Mouse (Mus musculus): ENCODE results near the gene Slc9a3r1. TPM values are rescaled to one million over a fixed set of nuclear protein-coding genes. Genes with fewer than 3 reads are reported as not detected.

Gene Slc9a3r1
- total RNA-seq, 2 experiments from 2014 or later, result 9.9 to 10.5 TPM

GRCm38 (mm10) chr11:115222077-115222476 is 58.9 kb downstream of the Slc9a3r1 start:
- no peak for DNase-seq
- intact Hi-C loops (cut with DNase I), result no loop called here

- DNase-seq, result no peak
- intact Hi-C loops (cut with DNase I), result no loop called here
These were observed 59.4 kb downstream of the Slc9a3r1 start for GRCm38 (mm10) chr11:115222570-115222969.

- DNase-seq, result no peak
- intact Hi-C loops (cut with DNase I), result no loop called here
These were observed 60.3 kb downstream of the Slc9a3r1 start for GRCm38 (mm10) chr11:115223451-115223850.

- DNase-seq, result no peak
- intact Hi-C loops (cut with DNase I), result no loop called here
These were observed 60.7 kb downstream of the Slc9a3r1 start for GRCm38 (mm10) chr11:115223877-115224276.

GRCm38 (mm10) chr11:115224889-115225288 is 61.7 kb downstream of the Slc9a3r1 start:
- intact Hi-C loops (cut with DNase I), result no loop called here
- DNase-seq, result peak in 1 of 2 experiments; percentile 58

GRCm38 (mm10) chr11:115225301-115225700 is 62.2 kb downstream of the Slc9a3r1 start:
- no peak for DNase-seq
- intact Hi-C loops (cut with DNase I), result no loop called here

- no peak for DNase-seq
- intact Hi-C loops (cut with DNase I), result no loop called here
These were observed 63.8 kb downstream of the Slc9a3r1 start for GRCm38 (mm10) chr11:115226811-115227491.

GRCm38 (mm10) chr11:115227640-115228039 is 64.5 kb downstream of the Slc9a3r1 start:
- intact Hi-C loops (cut with DNase I), result no loop called here
- DNase-seq, result no peak

- no peak for DNase-seq
- intact Hi-C loops (cut with DNase I), result no loop called here
These were observed 65.3 kb downstream of the Slc9a3r1 start for GRCm38 (mm10) chr11:115228430-115228829.

GRCm38 (mm10) chr11:115229021-115229930 is 66.1 kb downstream of the Slc9a3r1 start:
- peak in 1 of 2 experiments; percentile 31 for DNase-seq
- intact Hi-C loops (cut with DNase I), result no loop called here

Other genes with a start within 250 kb of the Slc9a3r1 start
- 1 to 10 TPM in 1 of 2 experiments, under 1 TPM in 1; 0.75 to 1.7 TPM for gene Cd300lb, start 229.0 kb upstream of the Slc9a3r1 start, total RNA-seq (2021)
- not detected for gene Cd300c, start 194.2 kb upstream of the Slc9a3r1 start, total RNA-seq (2021)
- gene Cd300ld, start 173.4 kb upstream of the Slc9a3r1 start, total RNA-seq (2021), result 1 to 10 TPM; 1.5 to 1.6 TPM
- 1 to 10 TPM; 2.4 to 3.4 TPM for gene Cd300c2, start 161.5 kb upstream of the Slc9a3r1 start, total RNA-seq (2021)
- not detected for gene Cd300ld2, start 147.1 kb upstream of the Slc9a3r1 start, total RNA-seq (2021)
- gene Cd300ld4, start 136.3 kb upstream of the Slc9a3r1 start, total RNA-seq (2021), result not detected
- gene Cd300ld5, start 125.6 kb upstream of the Slc9a3r1 start, total RNA-seq (2021), result 1 to 10 TPM; 5.5 to 7.7 TPM
- 10 to 100 TPM in 1 of 2 experiments, 1 to 10 TPM in 1; 8.3 to 10.1 TPM for gene Cd300ld3, start 114.9 kb upstream of the Slc9a3r1 start, total RNA-seq (2021)
- gene Cd300e, start 101.2 kb upstream of the Slc9a3r1 start, total RNA-seq (2021), result under 1 TPM; 0.22 to 0.49 TPM
- under 1 TPM; 0.54 to 0.72 TPM for gene Rab37, start 71.9 kb upstream of the Slc9a3r1 start, total RNA-seq (2021)
- gene Cd300lf, start 29.3 kb upstream of the Slc9a3r1 start, total RNA-seq (2021), result under 1 TPM; 0.08 to 0.33 TPM
- gene Tmem104, start 24.1 kb downstream of the Slc9a3r1 start, total RNA-seq (2021), result 10 to 100 TPM; 10.4 to 12.5 TPM
- 10 to 100 TPM; 19.8 to 28.0 TPM for gene Nat9, start 24.5 kb downstream of the Slc9a3r1 start, total RNA-seq (2021)
- gene Grin2c, start 103.9 kb downstream of the Slc9a3r1 start, total RNA-seq (2021), result under 1 TPM; 0.11 to 0.25 TPM
- gene Fdxr, start 113.7 kb downstream of the Slc9a3r1 start, total RNA-seq (2021), result 1 to 10 TPM; 9.5 to 9.7 TPM
- 1 to 10 TPM; 1.2 TPM for gene Fads6, start 134.3 kb downstream of the Slc9a3r1 start, total RNA-seq (2021)
- not detected for gene Otop2, start 143.8 kb downstream of the Slc9a3r1 start, total RNA-seq (2021)
- under 1 TPM in 1 of 2 experiments, not detected in 1; 0.14 TPM for gene Ush1g, start 158.7 kb downstream of the Slc9a3r1 start, total RNA-seq (2021)
- gene Otop3, start 171.4 kb downstream of the Slc9a3r1 start, total RNA-seq (2021), result not detected
- 1 to 10 TPM; 4.2 to 4.8 TPM for gene Hid1, start 204.4 kb downstream of the Slc9a3r1 start, total RNA-seq (2021)
- 1 to 10 TPM; 5.8 to 5.9 TPM for gene Cdr2l, start 218.6 kb downstream of the Slc9a3r1 start, total RNA-seq (2021)
- 100 to 1,000 TPM; 134 to 149 TPM for gene Mrpl58, start 240.4 kb downstream of the Slc9a3r1 start, total RNA-seq (2021)